Mouse (Mus musculus) MEL (cell line): ENCODE measurements around the gene Dtnb. TPM values are rescaled to one million over a fixed set of nuclear protein-coding genes. Genes with fewer than 3 reads are reported as not detected.

ENCODE experiments used
- DNase-seq: peaks from one replicate; pipeline ENCODE4 v3.0.0; 2011; ENCODE audit warnings: low read depth, low spot score
- H3K27ac ChIP-seq: 2 replicates; pipeline ENCODE4 v1.5.1; 2012; ENCODE audit warnings: low read depth, mild to moderate bottlenecking, control low read depth, low read length, moderate library complexity; ENCODE audit not compliant: control insufficient read depth
- H3K27me3 ChIP-seq, 2 experiments: fragments of 150-350 bp in 1 of 2; sonication (generic) in 1 of 2; 2 replicates each; pipeline ENCODE4 v1.6.1; 2012; ENCODE audit warnings: low read length in 2 of 2, mild to moderate bottlenecking in 2 of 2, improper control_type of control experiment in 1 of 2, moderate library complexity in 1 of 2; ENCODE audit not compliant: insufficient read depth in 2 of 2, control insufficient read depth in 1 of 2
- H3K36me3 ChIP-seq, 2 experiments: 2 replicates each; pipeline ENCODE4 v1.6.1; 2012 to 2014; ENCODE audit warnings: low read length in 2 of 2, improper control_type of control experiment in 1 of 2, inconsistent platforms in 1 of 2, mild to moderate bottlenecking in 1 of 2; ENCODE audit not compliant: insufficient read depth in 2 of 2, control insufficient read depth in 1 of 2
- H3K4me1 ChIP-seq, 2 experiments: fragments of 150-350 bp in 1 of 2; sonication (generic) in 1 of 2; 2 replicates each; pipeline ENCODE4 v1.6.1; 2012; ENCODE audit warnings: low read length in 2 of 2, improper control_type of control experiment in 1 of 2, mild to moderate bottlenecking in 1 of 2; ENCODE audit not compliant: insufficient read depth in 2 of 2, control insufficient read depth in 1 of 2
- H3K4me3 ChIP-seq, 2 experiments: fragments of 150-350 bp in 1 of 2; sonication (generic) in 1 of 2; 2 replicates each; pipeline ENCODE4 v1.5.1; 2012; ENCODE audit warnings: low read depth in 2 of 2, low read length in 2 of 2, mild to moderate bottlenecking in 2 of 2, moderate library complexity in 2 of 2, control low read depth in 1 of 2, improper control_type of control experiment in 1 of 2; ENCODE audit not compliant: control insufficient read depth in 1 of 2, insufficient read depth in 1 of 2
- H3K79me2 ChIP-seq: 2 replicates; pipeline ENCODE4 v1.6.1; 2012; ENCODE audit warnings: mild to moderate bottlenecking, low read length, moderate library complexity; ENCODE audit not compliant: control insufficient read depth, poor library complexity, insufficient read depth
- H3K9ac ChIP-seq: 2 replicates; pipeline ENCODE4 v1.6.1; 2012; ENCODE audit warnings: low read depth, mild to moderate bottlenecking, control low read depth, low read length, moderate library complexity; ENCODE audit not compliant: control insufficient read depth, poor library complexity, severe bottlenecking
- H3K9me3 ChIP-seq: fragments of 150-350 bp; sonication (generic); replicated peaks from 2 replicates; pipeline ENCODE4 v1.6.1; 2012; ENCODE audit warnings: mild to moderate bottlenecking, low read length, improper control_type of control experiment, moderate library complexity; ENCODE audit not compliant: insufficient read depth
- CHD1 ChIP-seq: IDR thresholded peaks from 2 replicates; pipeline ENCODE4 v1.6.1; 2012; ENCODE audit warnings: low read depth, mild to moderate bottlenecking, inconsistent platforms, low read length, improper control_type of control experiment
- CTCF ChIP-seq, 3 experiments: IDR thresholded peaks in 2 of 3; conservative IDR thresholded peaks in 1 of 3; 2 replicates each; pipeline ENCODE4 v1.5.1; 2011 to 2012; ENCODE audit warnings: low read length in 3 of 3, low read depth in 2 of 3, mild to moderate bottlenecking in 2 of 3, improper control_type of control experiment in 1 of 3, inconsistent platforms in 1 of 3, mixed read lengths in 1 of 3, moderate library complexity in 1 of 3; ENCODE audit not compliant: control insufficient read depth in 1 of 3, insufficient read depth in 1 of 3, poor library complexity in 1 of 3, severe bottlenecking in 1 of 3
- E2F4 ChIP-seq: IDR thresholded peaks from 2 replicates; pipeline ENCODE4 v1.6.1; 2011; ENCODE audit warnings: low read depth, low read length, improper control_type of control experiment, borderline replicate concordance
- EP300 ChIP-seq, 2 experiments: IDR thresholded peaks; 2 replicates each; pipeline ENCODE4 v1.6.1; 2011; ENCODE audit warnings: improper control_type of control experiment in 2 of 2, low read length in 2 of 2, low read depth in 1 of 2, mild to moderate bottlenecking in 1 of 2
- GABPA ChIP-seq: IDR thresholded peaks from 2 replicates; pipeline ENCODE4 v1.6.1; 2012; ENCODE audit warnings: low read depth, mild to moderate bottlenecking, inconsistent platforms, low read length, improper control_type of control experiment, moderate library complexity
- GATA1 ChIP-seq: IDR thresholded peaks from 2 replicates; pipeline ENCODE4 v1.6.1; 2011; ENCODE audit warnings: low read depth, low read length, improper control_type of control experiment
- KAT2A ChIP-seq: conservative IDR thresholded peaks from 2 replicates; pipeline ENCODE4 v1.6.1; 2012; ENCODE audit warnings: low read depth, low read length, improper control_type of control experiment, inconsistent platforms
- MAFK ChIP-seq: IDR thresholded peaks from 2 replicates; pipeline ENCODE4 v1.6.1; 2011; ENCODE audit warnings: low read depth, mild to moderate bottlenecking, low read length, improper control_type of control experiment, borderline replicate concordance
- MEF2A ChIP-seq: IDR thresholded peaks from 2 replicates; pipeline ENCODE4 v1.6.1; 2014; ENCODE audit warnings: low read depth, mild to moderate bottlenecking, inconsistent platforms, low read length, improper control_type of control experiment; ENCODE audit not compliant: poor library complexity, insufficient replicate concordance, severe bottlenecking; ENCODE audit errors: extremely low read depth
- MXI1 ChIP-seq: IDR thresholded peaks from 2 replicates; pipeline ENCODE4 v1.6.1; 2011; ENCODE audit warnings: mild to moderate bottlenecking, low read depth, low read length, improper control_type of control experiment
- MYC ChIP-seq: IDR thresholded peaks from 2 replicates; pipeline ENCODE4 v1.6.1; 2011; ENCODE audit warnings: low read depth, mild to moderate bottlenecking, low read length, improper control_type of control experiment, moderate library complexity
- POLR2A ChIP-seq, 2 experiments: IDR thresholded peaks; 2 replicates each; pipeline ENCODE4 v1.6.1; 2011 to 2012; ENCODE audit warnings: low read length in 2 of 2, mild to moderate bottlenecking in 2 of 2, control low read depth in 1 of 2, improper control_type of control experiment in 1 of 2, low read depth in 1 of 2, moderate library complexity in 1 of 2; ENCODE audit not compliant: control insufficient read depth in 1 of 2, insufficient read depth in 1 of 2, poor library complexity in 1 of 2
- POLR2AphosphoS2 ChIP-seq: IDR thresholded peaks from 2 replicates; pipeline ENCODE4 v1.6.1; 2011; ENCODE audit warnings: low read length, improper control_type of control experiment
- POLR2AphosphoS5 ChIP-seq: IDR thresholded peaks from 2 replicates; pipeline ENCODE4 v1.6.1; 2012; ENCODE audit warnings: low read depth, borderline replicate concordance, mild to moderate bottlenecking, inconsistent platforms, low read length, moderate library complexity, mixed read lengths
- RAD21 ChIP-seq: IDR thresholded peaks from 2 replicates; pipeline ENCODE4 v1.6.1; 2011; ENCODE audit warnings: mild to moderate bottlenecking, low read depth, low read length, improper control_type of control experiment
- RCOR1 ChIP-seq: IDR thresholded peaks from 2 replicates; pipeline ENCODE4 v1.6.1; 2012; ENCODE audit warnings: low read depth, mild to moderate bottlenecking, inconsistent platforms, low read length, improper control_type of control experiment
- SIN3A ChIP-seq: IDR thresholded peaks from 2 replicates; pipeline ENCODE4 v1.6.1; 2012; ENCODE audit warnings: low read length, improper control_type of control experiment, inconsistent platforms
- TAL1 ChIP-seq: IDR thresholded peaks from 2 replicates; pipeline ENCODE4 v1.6.1; 2012; ENCODE audit warnings: mild to moderate bottlenecking, inconsistent platforms, low read length, moderate library complexity, mixed read lengths
- TCF12 ChIP-seq: IDR thresholded peaks from 2 replicates; pipeline ENCODE4 v1.6.1; 2014; ENCODE audit warnings: low read depth, mild to moderate bottlenecking, inconsistent platforms, low read length, improper control_type of control experiment, moderate library complexity
- USF2 ChIP-seq, 2 experiments: IDR thresholded peaks; 2 replicates each; pipeline ENCODE4 v1.6.1; 2011 to 2012; ENCODE audit warnings: improper control_type of control experiment in 2 of 2, low read length in 2 of 2, borderline replicate concordance in 1 of 2, inconsistent platforms in 1 of 2, low read depth in 1 of 2, mild to moderate bottlenecking in 1 of 2; ENCODE audit not compliant: insufficient read depth in 1 of 2
- ZKSCAN1 ChIP-seq: IDR thresholded peaks from 2 replicates; pipeline ENCODE4 v1.6.1; 2012; ENCODE audit warnings: low read depth, mild to moderate bottlenecking, inconsistent platforms, low read length, improper control_type of control experiment, moderate library complexity
- ZMIZ1 ChIP-seq: IDR thresholded peaks from 2 replicates; pipeline ENCODE4 v1.6.1; 2012; ENCODE audit warnings: low read depth, mild to moderate bottlenecking, inconsistent platforms, low read length, improper control_type of control experiment, moderate library complexity
- polyA plus RNA-seq, 2 experiments: library from polyadenylated mRNA; stranded (reverse) in 1 of 2; unstranded in 1 of 2; fragments of >175 nt in 1 of 2; fragments of >200 nt in 1 of 2; gene quantifications; 2 replicates each; pipeline versions ENCODE4 v1.2.1 to v1.2.4; 2012; ENCODE audit warnings: low replicate concordance in 2 of 2, low read depth in 1 of 2; ENCODE audit not compliant: insufficient read length in 2 of 2, insufficient read depth in 1 of 2, missing spikeins in 1 of 2
- total RNA-seq: library from RNA; depleted of rRNA; stranded (reverse); fragments of 300-350 nt; gene quantifications from 2 replicates; pipeline ENCODE4 v1.2.3, GENCODE M21; 2012

The Dtnb gene
- total and polyA plus RNA-seq, 3 experiments = 18.6 to 24.9 TPM; not detected in 1

DNA sequence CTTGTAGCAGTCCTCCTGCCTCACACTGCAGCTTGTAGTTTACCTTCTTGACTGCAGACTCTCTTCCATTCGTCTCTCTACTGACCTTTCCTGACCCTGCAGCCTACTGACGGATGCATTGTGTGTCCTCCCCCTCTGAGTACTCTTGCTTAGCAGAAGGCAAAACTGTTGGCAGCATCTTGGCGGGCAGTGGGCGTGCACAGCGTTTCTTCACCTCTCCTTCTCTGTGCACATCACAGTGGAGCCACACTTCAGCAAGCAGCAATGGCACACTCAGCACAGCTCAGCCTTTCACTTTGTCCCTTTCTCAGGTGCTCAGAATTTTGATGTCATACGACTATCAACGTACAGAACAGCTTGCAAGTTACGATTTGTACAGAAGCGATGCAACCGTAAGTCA lies 19.4 kb downstream of the Dtnb start:
- Histone ChIP-seq H3K27me3 (no peaks in the 10 kb centered on the region), H3K79me2 (no peaks in the 10 kb centered on the region), H3K36me3 (peaks cover 0 to 8% of the 10 kb centered on the region in 2 experiments; a peak in 3 of 4 replicates), H3K4me1 (peaks cover 4 to 6% of the 10 kb centered on the region in 2 experiments; a peak in 3 of 4 replicates), H3K4me3 (no peak overlapping the region), H3K9me3 (no peaks in the 10 kb centered on the region), H3K9ac (no peak overlapping the region), H3K27ac (no peak overlapping the region)
- DNase-seq = no peak
- TF ChIP-seq MYC = no peak
- TF ChIP-seq CTCF (IDR thresholded peaks at IDR 0.05 in 2 of 3, conservative IDR thresholded peaks at IDR 0.05 in 1 of 3; ENCODE audit: control insufficient read depth in 1 of 3, insufficient read depth in 1 of 3, low read depth in 2 of 3, low read length in 3 of 3, poor library complexity in 1 of 3, severe bottlenecking in 1 of 3) = no peak

DNA sequence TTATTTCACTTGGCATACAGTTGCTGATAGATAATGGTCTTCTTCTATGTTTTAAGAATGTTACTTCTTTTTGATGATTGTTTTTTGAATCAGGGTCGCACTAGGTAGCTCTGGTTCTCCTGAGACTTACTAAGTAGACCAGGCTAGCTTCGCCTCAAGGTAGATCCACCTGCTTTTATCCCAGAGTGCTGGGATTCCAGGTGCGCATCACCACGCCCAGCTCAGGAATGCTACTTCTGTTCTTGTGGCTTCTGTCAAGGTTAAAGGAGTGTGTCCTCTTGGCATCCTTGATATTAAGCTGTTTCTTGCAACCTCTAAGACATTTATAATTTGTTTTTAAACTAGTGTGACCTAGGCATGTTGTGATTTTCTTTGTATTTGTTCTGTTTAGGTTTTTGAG lies 30.6 kb downstream of the Dtnb start:
- Histone ChIP-seq H3K4me1 (no peaks in the 10 kb centered on the region), H3K4me3 (no peak overlapping the region), H3K9ac (no peak overlapping the region), H3K36me3 (no peaks in the 10 kb centered on the region), H3K27me3 (no peaks in the 10 kb centered on the region), H3K27ac (no peak overlapping the region), H3K79me2 (no peaks in the 10 kb centered on the region), H3K9me3 (no peaks in the 10 kb centered on the region)
- DNase-seq = no peak
- TF ChIP-seq KAT2A (no peak), TCF12 (no peak), ZMIZ1 (no peak), RCOR1 (no peak), GATA1 (no peak), E2F4 (no peak), ZKSCAN1 (no peak), MAFK (no peak)

DNA sequence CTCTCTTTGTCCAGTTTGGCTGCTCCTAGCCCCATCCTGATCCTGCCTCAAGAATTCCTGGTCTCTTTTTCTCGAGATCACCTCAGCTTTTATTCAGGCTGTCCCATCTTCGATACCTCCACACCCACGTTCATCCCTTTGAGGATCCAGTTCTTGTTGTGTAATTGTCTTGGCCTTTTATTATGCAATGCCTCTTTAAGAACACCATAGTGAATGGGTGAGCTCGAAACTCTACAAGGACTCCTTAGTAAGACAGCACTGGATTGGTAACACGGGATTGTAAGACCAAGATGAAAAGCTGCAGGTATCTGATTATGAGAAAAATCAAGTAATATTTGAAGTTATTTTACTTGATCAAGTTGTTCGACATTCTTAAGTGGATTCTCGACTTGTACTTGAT lies 34.0 kb downstream of the Dtnb start:
- no peak for TF ChIP-seq RCOR1
- no peak for TF ChIP-seq ZKSCAN1
- no peak for TF ChIP-seq E2F4
- no peak for TF ChIP-seq RAD21
- no peak for TF ChIP-seq KAT2A
- TF ChIP-seq POLR2AphosphoS2 = no peak
- TF ChIP-seq POLR2AphosphoS5 = no peak
- no peak for TF ChIP-seq POLR2A (IDR thresholded peaks at IDR 0.05; ENCODE audit: control insufficient read depth in 1 of 2, insufficient read depth in 1 of 2, low read depth in 1 of 2, low read length in 2 of 2, poor library complexity in 1 of 2)
- TF ChIP-seq USF2 (IDR thresholded peaks at IDR 0.05; ENCODE audit: borderline replicate concordance in 1 of 2, insufficient read depth in 1 of 2, low read depth in 1 of 2, low read length in 2 of 2) = no peak
- TF ChIP-seq CHD1 = no peak
- no peak for TF ChIP-seq TAL1
- TF ChIP-seq MXI1 = no peak
- TF ChIP-seq GABPA = no peak
- TF ChIP-seq MEF2A = no peak
- no peak for TF ChIP-seq SIN3A
- no peak for TF ChIP-seq EP300 (IDR thresholded peaks at IDR 0.05; ENCODE audit: low read depth in 1 of 2, low read length in 2 of 2)
- H3K4me1 ChIP-seq = no peaks in the 10 kb centered on the region
- no peaks in the 10 kb centered on the region for H3K36me3 ChIP-seq
- no peaks in the 10 kb centered on the region for H3K27me3 ChIP-seq
- no peak for DNase-seq
- no peak overlapping the region for H3K27ac ChIP-seq
- H3K4me3 ChIP-seq = no peak overlapping the region
- no peaks in the 10 kb centered on the region for H3K9me3 ChIP-seq
- H3K79me2 ChIP-seq = no peaks in the 10 kb centered on the region
- no peak overlapping the region for H3K9ac ChIP-seq
